ENCODE assay signal across 14 mouse cellular contexts in the genomic region with DNA sequence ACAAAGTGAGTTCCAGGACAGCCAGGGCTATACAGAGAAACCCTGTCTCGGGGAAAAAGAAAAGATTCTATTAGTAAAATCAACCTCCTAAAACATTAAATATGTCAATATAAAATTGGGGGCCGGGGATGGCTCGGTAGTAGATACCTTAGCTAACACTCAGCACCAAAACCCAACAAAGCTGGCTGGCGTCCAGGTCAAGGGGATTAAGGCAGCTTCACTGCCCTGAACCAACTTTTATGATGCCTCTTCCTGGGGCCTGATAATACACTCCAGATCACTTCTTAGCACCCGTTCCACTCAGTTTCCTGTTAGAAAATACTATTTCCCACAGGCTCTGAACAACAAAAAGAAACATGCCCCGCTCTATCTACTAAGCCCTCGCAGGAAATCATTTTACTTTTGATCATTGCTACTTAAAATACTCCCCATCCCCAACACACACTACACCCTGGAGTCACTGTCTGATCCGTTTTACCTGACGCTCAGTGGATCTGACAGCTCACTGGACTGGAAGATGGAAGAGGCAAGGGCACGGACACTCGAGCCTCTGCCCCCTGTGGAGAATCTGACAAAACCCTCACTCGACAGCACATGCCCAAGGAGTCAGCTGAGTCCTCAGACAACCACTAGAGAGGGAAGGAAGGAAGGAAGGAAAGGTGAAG. TPM values are rescaled to one million over a fixed set of nuclear protein-coding genes. Genes with fewer than 3 reads are reported as not detected.
DNase-seq lines count a peak whose midpoint lies in the region; ATAC-seq lines count a peak whose summit lies in the region.
"Had no signal": no experiment of that assay in that cellular context is flagged by ENCODE, and none has a peak within 500 bp of the region (broad histone marks: within the 10 kb centered on the region; RNA-seq: fewer than 3 reads in every experiment).

No protein-coding gene starts in this region.

- H3K27ac ChIP-seq in midbrain, embryonic 10.5 days (replicated peaks): no peak overlapping the region
- no peak overlapping the region for H3K27ac ChIP-seq in midbrain, embryonic 15.5 days
- no peak overlapping the region for H3K27ac ChIP-seq in embryonic facial prominence, embryonic 12.5 days
- no peak overlapping the region for H3K27ac ChIP-seq in forebrain, embryonic 13.5 days
- H3K27ac ChIP-seq: gastrocnemius, adult 2 months; kidney, postnatal 0 days; neural tube, embryonic 13.5 days had no signal

- peaks cover 4% of the 10 kb centered on the region; the same call in 1 of the 2 replicates for H3K4me1 ChIP-seq in midbrain, embryonic 10.5 days
- no peaks in the 10 kb centered on the region for H3K4me1 ChIP-seq in midbrain, embryonic 15.5 days
- H3K4me1 ChIP-seq in embryonic facial prominence, embryonic 12.5 days: no peaks in the 10 kb centered on the region
- no peaks in the 10 kb centered on the region for H3K4me1 ChIP-seq in forebrain, embryonic 13.5 days
- H3K4me1 ChIP-seq: neural tube, embryonic 13.5 days had no signal

- no peak overlapping the region for H3K4me2 ChIP-seq in midbrain, embryonic 15.5 days
- no peak overlapping the region for H3K4me2 ChIP-seq in embryonic facial prominence, embryonic 12.5 days (replicated peaks)
- no peak overlapping the region for H3K4me2 ChIP-seq in forebrain, embryonic 13.5 days
- H3K4me2 ChIP-seq: heart, embryonic 12.5 days; neural tube, embryonic 13.5 days had no signal

- H3K4me3 ChIP-seq in midbrain, embryonic 10.5 days: no peak overlapping the region
- no peak overlapping the region for H3K4me3 ChIP-seq in midbrain, embryonic 15.5 days
- no peak overlapping the region for H3K4me3 ChIP-seq in embryonic facial prominence, embryonic 12.5 days
- no peak overlapping the region for H3K4me3 ChIP-seq in forebrain, embryonic 13.5 days
- H3K4me3 ChIP-seq: gastrocnemius, adult 2 months; heart, embryonic 12.5 days; neural tube, embryonic 13.5 days had no signal

- no peak for ATAC-seq in midbrain, embryonic 15.5 days (replicated peaks)
- ATAC-seq in embryonic facial prominence, embryonic 12.5 days (ENCODE audit: insufficient number of reproducible peaks, insufficient read depth, low FRiP score, low TSS enrichment): 0 out of 2 replicates have a peak, but pooled peaks have one; percentile 22
- ATAC-seq in forebrain, embryonic 13.5 days: no peak
- ATAC-seq: inflammation-experienced regulatory T-cells, adult 6 months; liver, postnatal 0 days had no signal

- 0 out of 2 replicates have a peak, but pooled peaks cover under 1% of the 10 kb centered on the region for H3K9me3 ChIP-seq in midbrain, embryonic 10.5 days (replicated peaks)
- H3K9me3 ChIP-seq in midbrain, embryonic 15.5 days: no peaks in the 10 kb centered on the region
- H3K9me3 ChIP-seq in embryonic facial prominence, embryonic 12.5 days: no peaks in the 10 kb centered on the region
- no peaks in the 10 kb centered on the region for H3K9me3 ChIP-seq in forebrain, embryonic 13.5 days (replicated peaks)
- H3K9me3 ChIP-seq: neural tube, embryonic 13.5 days had no signal

- H3K36me3 ChIP-seq in midbrain, embryonic 10.5 days: peaks cover 84% of the 10 kb centered on the region
- peaks cover 32% of the 10 kb centered on the region for H3K36me3 ChIP-seq in midbrain, embryonic 15.5 days (replicated peaks)
- peaks cover 52% of the 10 kb centered on the region for H3K36me3 ChIP-seq in embryonic facial prominence, embryonic 12.5 days
- H3K36me3 ChIP-seq in forebrain, embryonic 13.5 days (ENCODE audit: poor library complexity, severe bottlenecking): peaks cover 67% of the 10 kb centered on the region

- WGBS in midbrain, embryonic 10.5 days: 66% methylated on average over 12 of the region's 12 CpGs
- WGBS in midbrain, embryonic 15.5 days: 43% methylated on average over 12 of the region's 12 CpGs
- WGBS in embryonic facial prominence, embryonic 12.5 days: 67% methylated on average over 12 of the region's 12 CpGs
- 62% methylated on average over 12 of the region's 12 CpGs for WGBS in forebrain, embryonic 13.5 days

- no peak overlapping the region for H3K9ac ChIP-seq in midbrain, embryonic 15.5 days
- no peak overlapping the region for H3K9ac ChIP-seq in embryonic facial prominence, embryonic 12.5 days
- no peak overlapping the region for H3K9ac ChIP-seq in forebrain, embryonic 13.5 days
- H3K9ac ChIP-seq: heart, embryonic 12.5 days; liver, postnatal 0 days; neural tube, embryonic 13.5 days had no signal

- no peaks in the 10 kb centered on the region for H3K27me3 ChIP-seq in midbrain, embryonic 10.5 days (ENCODE audit: low read depth, poor library complexity, severe bottlenecking)
- H3K27me3 ChIP-seq in midbrain, embryonic 15.5 days (replicated peaks): no peaks in the 10 kb centered on the region
- no peaks in the 10 kb centered on the region for H3K27me3 ChIP-seq in embryonic facial prominence, embryonic 12.5 days
- no peaks in the 10 kb centered on the region for H3K27me3 ChIP-seq in forebrain, embryonic 13.5 days
- H3K27me3 ChIP-seq: heart, embryonic 12.5 days; neural tube, embryonic 13.5 days had no signal

- DNase-seq in midbrain, embryonic 10.5 days (ENCODE audit: low spot score): peak; percentile 40
- DNase-seq in cerebellum, adult 18-20 months: peak; percentile 42 to 50
- DNase-seq in retina, postnatal 1 day: peak; percentile 98
- DNase-seq in spleen, postnatal 10 days (ENCODE audit: low spot score in 2 of 2): no peak
- DNase-seq: adrenal gland, postnatal 10 days; gastrocnemius, adult 2 months; liver, postnatal 0 days had no signal

RNA-seq across cellular contexts. Expression of gene Cnot10, which starts 36.0 kb away (rescaled TPM):
- 71.9 and 72.7 TPM in 2 replicates for polyA plus RNA-seq in midbrain, embryonic 10.5 days (2016; fragmentation: Nextera tagmentation; extraction: Ambion mirVana)
- polyA plus RNA-seq in midbrain, embryonic 15.5 days (2015; fragmentation: Nextera tagmentation; extraction: Ambion mirVana): 57.4 and 61.0 TPM in 2 replicates
- 79.7 and 82.6 TPM in 2 replicates for polyA plus RNA-seq in embryonic facial prominence, embryonic 12.5 days (2016; fragmentation: Nextera tagmentation; extraction: Ambion mirVana)
- 56.8 and 66.4 TPM in 2 replicates for polyA plus RNA-seq in forebrain, embryonic 13.5 days (2015; fragmentation: Nextera tagmentation; extraction: Ambion mirVana)

RNA-seq across cellular contexts. Expression of gene Trim71, which starts 39.8 kb away (rescaled TPM):
- polyA plus RNA-seq in midbrain, embryonic 10.5 days (2016; fragmentation: Nextera tagmentation; extraction: Ambion mirVana): 4.3 and 6.8 TPM in 2 replicates
- 0.15 and 0.17 TPM in 2 replicates for polyA plus RNA-seq in midbrain, embryonic 15.5 days (2015; fragmentation: Nextera tagmentation; extraction: Ambion mirVana)
- polyA plus RNA-seq in embryonic facial prominence, embryonic 12.5 days (2016; fragmentation: Nextera tagmentation; extraction: Ambion mirVana): 0.95 and 1.1 TPM in 2 replicates
- polyA plus RNA-seq in forebrain, embryonic 13.5 days (2015; fragmentation: Nextera tagmentation; extraction: Ambion mirVana): 0.13 and 0.14 TPM in 2 replicates

Comparison
In these comparisons a context has a peak if more than half of its experiments do, and no peak if none do; other contexts are left out.
1. DNase-seq: peak in midbrain, embryonic 10.5 days (single experiment), cerebellum, adult 18-20 months (2 of 2) and retina, postnatal 1 day (single experiment); none in spleen, postnatal 10 days (0 of 2).